Mouse (Mus musculus): ENCODE measurements around the gene Epha7.

DNA sequence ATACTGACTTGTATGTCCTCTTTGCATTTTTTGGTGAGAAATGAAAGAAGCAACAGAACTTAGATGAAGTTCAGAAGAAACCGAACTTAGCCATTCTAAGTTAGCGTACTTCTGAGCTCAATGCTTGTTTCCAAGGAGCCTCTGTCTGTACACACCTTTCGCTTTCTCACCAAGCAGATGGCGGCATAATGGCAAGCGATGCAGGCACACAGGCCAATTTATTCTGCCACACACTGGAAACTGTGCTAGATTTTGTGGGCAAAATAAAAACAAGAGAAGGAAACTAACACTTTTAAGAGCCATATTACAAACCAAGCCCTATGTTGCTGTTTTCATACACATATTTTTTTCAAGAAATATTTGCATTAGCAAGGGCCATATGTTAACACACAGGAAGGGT lies 88.6 kb downstream of the Epha7 start:
- no peak for TF ChIP-seq ZKSCAN1 (IDR thresholded peaks at IDR 0.05; ENCODE audit: borderline replicate concordance, low read depth, low read length)
- TF ChIP-seq CTCF (conservative IDR thresholded peaks at IDR 0.05 in 1 of 2, IDR thresholded peaks at IDR 0.05 in 1 of 2; ENCODE audit: low read depth in 2 of 2, low read length in 2 of 2): no peak
- TF ChIP-seq RCOR1 (conservative IDR thresholded peaks at IDR 0.05; ENCODE audit: low read depth, low read length): no peak
- no peak for TF ChIP-seq SIN3A (IDR thresholded peaks at IDR 0.05; ENCODE audit: low read length)
- no peak for TF ChIP-seq E2F4 (IDR thresholded peaks at IDR 0.05; ENCODE audit: insufficient replicate concordance, low read depth, low read length)
- no peak for TF ChIP-seq JUND (conservative IDR thresholded peaks at IDR 0.05; ENCODE audit: low read depth, low read length)
- TF ChIP-seq MAX (IDR thresholded peaks at IDR 0.05; ENCODE audit: low read length): no peak
- no peak for TF ChIP-seq EP300 (IDR thresholded peaks at IDR 0.05; ENCODE audit: low read length)
- no peak for TF ChIP-seq POLR2A (IDR thresholded peaks at IDR 0.05; ENCODE audit: low read depth, low read length)
- TF ChIP-seq TCF12 (IDR thresholded peaks at IDR 0.05; ENCODE audit: low read depth, low read length): no peak
- TF ChIP-seq USF1 (IDR thresholded peaks at IDR 0.05; ENCODE audit: low read depth, low read length): no peak
- no peak for TF ChIP-seq HCFC1 (IDR thresholded peaks at IDR 0.05; ENCODE audit: low read depth, low read length)

Data from CH12.LX (cell line).